Mouse (Mus musculus): ENCODE results near the gene Ubl3. TPM values are rescaled to one million over a fixed set of nuclear protein-coding genes. Genes with fewer than 3 reads are reported as not detected.

Ubl3 gene
- total RNA-seq, 2 experiments from 2014 or later, result 133 to 144 TPM

Other genes with a start within 250 kb of the Ubl3 start
- gene Slc7a1, start 152.9 kb downstream of the Ubl3 start, total RNA-seq (2021), result 10 to 100 TPM; 70.9 to 74.5 TPM

All from left cerebral cortex, postnatal 10 days (tissue).